Mouse (Mus musculus) liver, embryonic 11.5 days (tissue): ENCODE measurements at regions not wholly inside any gene's neighbourhood (a gene's known extent, or its start where the extent isn't known, plus 50 kb on each side); places are given as distances from the start of the nearest gene placed in this dataset.
"Not testable (repeated sequence)": the region's sequence is repeated elsewhere in the genome, so short reads cannot be mapped to it uniquely, and the experiment has no call there.

ENCODE experiments used
- ATAC-seq: fragments of 200-750 bp; cut with Nextera tagmentation; replicated peaks from 2 replicates; pipeline ENCODE4 v1.8.0; 2017; ENCODE audit warnings: moderate number of reproducible peaks, mild to moderate bottlenecking, moderate TSS enrichment, moderate library complexity; ENCODE audit not compliant: low FRiP score
- DNase-seq: peaks from one replicate; pipeline ENCODE4 v3.0.0-alpha.2; 2017; ENCODE audit warnings: low spot score
- H3K27ac ChIP-seq: fragments of 300-500 bp; sonication (generic); 2 replicates; pipeline ENCODE4 v1.5.1; 2014; ENCODE audit warnings: mild to moderate bottlenecking, low read depth, low read length, control low read depth
- H3K27me3 ChIP-seq: fragments of 300-500 bp; sonication (generic); replicated peaks from 2 replicates; pipeline ENCODE4 v1.6.1; 2014; ENCODE audit warnings: low read length, mixed read lengths; ENCODE audit not compliant: control insufficient read depth, insufficient read depth
- H3K36me3 ChIP-seq: fragments of 300-500 bp; sonication (generic); 2 replicates; pipeline ENCODE4 v1.6.1; 2014; ENCODE audit warnings: mild to moderate bottlenecking, low read length, moderate library complexity, mixed read lengths; ENCODE audit not compliant: control insufficient read depth, insufficient read depth
- H3K4me1 ChIP-seq: fragments of 300-500 bp; sonication (generic); replicated peaks from 2 replicates; pipeline ENCODE4 v1.6.1; 2014; ENCODE audit warnings: low read length, mixed read lengths; ENCODE audit not compliant: control insufficient read depth, insufficient read depth
- H3K4me2 ChIP-seq: fragments of 300-500 bp; sonication (generic); 2 replicates; pipeline ENCODE4 v1.6.1; 2014; ENCODE audit warnings: mild to moderate bottlenecking, control low read depth, moderate library complexity
- H3K4me3 ChIP-seq: fragments of 300-500 bp; sonication (generic); 2 replicates; pipeline ENCODE4 v1.5.1; 2014; ENCODE audit warnings: low read depth, low read length, control low read depth
- H3K9ac ChIP-seq: fragments of 300-500 bp; sonication (generic); 2 replicates; pipeline ENCODE4 v1.6.1; 2014; ENCODE audit warnings: low read depth, low read length, control low read depth
- H3K9me3 ChIP-seq: fragments of 300-500 bp; sonication (generic); 2 replicates; pipeline ENCODE4 v1.6.1; 2016; ENCODE audit warnings: low read length, inconsistent platforms, mixed read lengths; ENCODE audit not compliant: control insufficient read depth
- WGBS: fragments of 180-500 bp; shearing (Covaris S2); extraction: QIAGEN DNeasy Blood & Tissue Kit; methylation state at CpG from one replicate; pipeline ENCODE4 v1.1.7; 2014; 5-methylcytosine and 5-hydroxymethylcytosine counted together

- no peak overlapping the region for H3K4me3 ChIP-seq
- H3K27ac ChIP-seq, result no peak overlapping the region
- H3K36me3 ChIP-seq, result no peaks in the 10 kb centered on the region
- ATAC-seq, result no peak
- H3K9me3 ChIP-seq, result no peaks in the 10 kb centered on the region
- H3K4me1 ChIP-seq, result peaks cover 12% of the 10 kb centered on the region
- no peak overlapping the region for H3K4me2 ChIP-seq
- WGBS, result 79% methylated on average over 6 of the region's 6 CpGs
- DNase-seq, result no peak
- H3K9ac ChIP-seq, result no peak overlapping the region
- no peaks in the 10 kb centered on the region for H3K27me3 ChIP-seq
These were observed 123.4 kb upstream of the Dapk1 start for GRCm38 (mm10) chr13:60478301-60478700.

GRCm38 (mm10) chr13:60479043-60479861, 122.5 kb upstream of the Dapk1 start:
- no peak overlapping the region for H3K27ac ChIP-seq
- H3K36me3 ChIP-seq, result no peaks in the 10 kb centered on the region
- H3K4me3 ChIP-seq, result peak overlapping the region; percentile 17; the same call in 1 of the 2 replicates
- H3K4me2 ChIP-seq, result peak overlapping the region; percentile 62
- peak; percentile 41 for DNase-seq
- WGBS, result 12% methylated on average over 18 of the region's 18 CpGs
- ATAC-seq, result peak; percentile 16; the same call in 1 of the 2 replicates
- H3K4me1 ChIP-seq, result peaks cover 12% of the 10 kb centered on the region
- no peak overlapping the region for H3K9ac ChIP-seq
- no peaks in the 10 kb centered on the region for H3K9me3 ChIP-seq
- H3K27me3 ChIP-seq, result no peaks in the 10 kb centered on the region

GRCm38 (mm10) chr13:60479862-60480730, 121.7 kb upstream of the Dapk1 start:
- Histone ChIP-seq H3K9me3 (no peaks in the 10 kb centered on the region), H3K4me3 (peak overlapping the region; percentile 23), H3K9ac (peak overlapping the region; percentile 54; the same call in 1 of the 2 replicates), H3K36me3 (no peaks in the 10 kb centered on the region), H3K4me1 (peaks cover 12% of the 10 kb centered on the region), H3K4me2 (peak overlapping the region; percentile 62), H3K27me3 (no peaks in the 10 kb centered on the region), H3K27ac (peak overlapping the region; percentile 33)
- ATAC-seq, result peak; percentile 48
- DNase-seq, result peak; percentile 43
- 14% methylated on average over 13 of the region's 13 CpGs for WGBS

- H3K4me1 ChIP-seq, result peaks cover 12% of the 10 kb centered on the region
- DNase-seq, result peak; percentile 49
- 11% methylated on average over 21 of the region's 21 CpGs for WGBS
- peak overlapping the region; percentile 23 for H3K4me3 ChIP-seq
- ATAC-seq, result peak; percentile 47; the same call in 1 of the 2 replicates
- peak overlapping the region; percentile 54 for H3K9ac ChIP-seq
- no peaks in the 10 kb centered on the region for H3K27me3 ChIP-seq
- no peaks in the 10 kb centered on the region for H3K9me3 ChIP-seq
- H3K36me3 ChIP-seq, result no peaks in the 10 kb centered on the region
- peak overlapping the region; percentile 33 for H3K27ac ChIP-seq
- peak overlapping the region; percentile 62 for H3K4me2 ChIP-seq
These were observed 120.9 kb upstream of the Dapk1 start for GRCm38 (mm10) chr13:60480731-60481431.

GRCm38 (mm10) chr13:60481451-60481850, 120.3 kb upstream of the Dapk1 start:
- Histone ChIP-seq H3K9ac (peak overlapping the region; percentile 54; the same call in 1 of the 2 replicates), H3K4me1 (peaks cover 12% of the 10 kb centered on the region), H3K4me2 (peak overlapping the region; percentile 62)
- not testable (repeated sequence) for ATAC-seq, H3K27me3 ChIP-seq, H3K36me3 ChIP-seq, H3K4me3 ChIP-seq, DNase-seq, H3K27ac ChIP-seq, H3K9me3 ChIP-seq
- WGBS, result 71% methylated on average over 11 of the region's 11 CpGs

- no peak overlapping the region for H3K4me3 ChIP-seq
- WGBS, result 96% methylated on average over 6 of the region's 6 CpGs
- no peak for ATAC-seq
These were observed 119.8 kb upstream of the Dapk1 start for GRCm38 (mm10) chr13:60481946-60482345.

GRCm38 (mm10) chr13:60486105-60486504, 115.6 kb upstream of the Dapk1 start:
- Histone ChIP-seq H3K9ac (no peak overlapping the region), H3K36me3 (no peaks in the 10 kb centered on the region), H3K4me1 (peaks cover 2% of the 10 kb centered on the region; the same call in 1 of the 2 replicates), H3K27me3 (no peaks in the 10 kb centered on the region), H3K4me3 (no peak overlapping the region), H3K4me2 (no peak overlapping the region), H3K27ac (no peak overlapping the region), H3K9me3 (no peaks in the 10 kb centered on the region)
- ATAC-seq, result no peak
- 83% methylated on average over 2 of the region's 2 CpGs for WGBS
- DNase-seq, result no peak

More at GRCm38 (mm10) chr13:60481946-60482345, 119.8 kb upstream of the Dapk1 start:
- H3K4me2 ChIP-seq, result no peak overlapping the region
- H3K27me3 ChIP-seq, result no peaks in the 10 kb centered on the region
- H3K4me1 ChIP-seq, result peaks cover 12% of the 10 kb centered on the region
- no peaks in the 10 kb centered on the region for H3K36me3 ChIP-seq
- H3K9me3 ChIP-seq, result no peaks in the 10 kb centered on the region
- no peak for DNase-seq
- H3K27ac ChIP-seq, result no peak overlapping the region
- no peak overlapping the region for H3K9ac ChIP-seq

GRCm38 (mm10) chr13:60486871-60487270, 114.9 kb upstream of the Dapk1 start:
- WGBS, result 88% methylated on average over 5 of the region's 5 CpGs
- no peak overlapping the region for H3K4me3 ChIP-seq
- no peaks in the 10 kb centered on the region; the same call in 1 of the 2 replicates for H3K4me1 ChIP-seq
- no peak overlapping the region for H3K27ac ChIP-seq
- H3K27me3 ChIP-seq, result no peaks in the 10 kb centered on the region
- H3K4me2 ChIP-seq, result no peak overlapping the region
- no peaks in the 10 kb centered on the region for H3K9me3 ChIP-seq
- no peaks in the 10 kb centered on the region for H3K36me3 ChIP-seq
- H3K9ac ChIP-seq, result no peak overlapping the region
- no peak for ATAC-seq
- DNase-seq, result no peak
